Comparison of ENCODE assay signal across 8 mouse cellular contexts in the genomic region with DNA sequence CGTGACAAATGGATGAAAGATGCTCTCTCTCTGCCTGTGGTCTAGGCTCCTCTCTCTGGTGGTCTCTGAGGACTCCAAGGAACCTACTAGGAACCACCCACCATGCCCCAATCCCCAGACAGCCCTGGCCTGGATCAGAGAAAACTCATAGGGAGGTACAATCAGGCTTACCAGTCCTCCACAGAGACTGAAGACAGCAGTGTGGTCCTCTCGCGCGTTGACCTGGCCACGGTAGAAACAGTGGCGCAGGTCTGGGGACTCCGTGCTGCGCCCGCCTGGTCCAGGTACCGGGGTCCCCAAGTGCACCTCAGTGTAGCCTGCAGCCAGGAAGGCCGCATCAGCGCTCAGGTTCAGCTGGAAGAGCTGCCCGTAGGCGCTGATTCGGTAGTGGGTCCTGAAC.
DNase-seq lines count a peak whose midpoint lies in the region; ATAC-seq lines count a peak whose summit lies in the region.

No protein-coding gene starts in this region.

- no peak overlapping the region for H3K27ac ChIP-seq in liver, embryonic 13.5 days

- DNase-seq in embryo, embryonic 11.5 days (ENCODE audit: low read depth, low spot score), result peak; percentile 1
- no peak for DNase-seq in embryo, embryonic 10 days (ENCODE audit: low spot score)
- DNase-seq in thymus, postnatal 4 days, result peak; percentile 11
- DNase-seq in thymus, postnatal 10 days (ENCODE audit: low spot score in 2 of 2), result no peak
- no peak for DNase-seq in liver, embryonic 13.5 days
- DNase-seq in urinary bladder, postnatal 25 days (ENCODE audit: low spot score), result no peak
- no peak for DNase-seq in left cerebral cortex, postnatal 14 days (ENCODE audit: low spot score in 2 of 2)
- DNase-seq in adrenal gland, postnatal 25 days, result no peak

- H3K27me3 ChIP-seq in liver, embryonic 13.5 days, result peaks cover 53% of the 10 kb centered on the region

- intact Hi-C loops in left cerebral cortex, postnatal 14 days (cut with DNase I), result no loop called here

- ATAC-seq in liver, embryonic 13.5 days (ENCODE audit: low read depth), result no peak

- no peaks in the 10 kb centered on the region for H3K36me3 ChIP-seq in liver, embryonic 13.5 days

- 14% methylated on average over 15 of the region's 15 CpGs for WGBS in liver, embryonic 13.5 days (ENCODE audit: insufficient replicate concordance)

- H3K9me3 ChIP-seq in liver, embryonic 13.5 days (replicated peaks), result no peaks in the 10 kb centered on the region

- no peak overlapping the region for H3K9ac ChIP-seq in liver, embryonic 13.5 days

- H3K4me2 ChIP-seq in liver, embryonic 13.5 days, result peak overlapping the region; percentile 76

- no peak overlapping the region for H3K4me3 ChIP-seq in liver, embryonic 13.5 days (replicated peaks)

- peaks cover 3% of the 10 kb centered on the region; the same call in 1 of the 2 replicates for H3K4me1 ChIP-seq in liver, embryonic 13.5 days (replicated peaks)

Comparison
In these comparisons a context has a peak if more than half of its experiments do, and no peak if none do; other contexts are left out.
1. DNase-seq: peak in embryo, embryonic 11.5 days (single experiment) and thymus, postnatal 4 days (single experiment); none in embryo, embryonic 10 days (single experiment), thymus, postnatal 10 days (0 of 2), liver, embryonic 13.5 days (single experiment), urinary bladder, postnatal 25 days (single experiment), left cerebral cortex, postnatal 14 days (0 of 2) and adrenal gland, postnatal 25 days (single experiment).